Mouse (Mus musculus): ENCODE data around the gene Capza2.

Gene Capza2

DNA sequence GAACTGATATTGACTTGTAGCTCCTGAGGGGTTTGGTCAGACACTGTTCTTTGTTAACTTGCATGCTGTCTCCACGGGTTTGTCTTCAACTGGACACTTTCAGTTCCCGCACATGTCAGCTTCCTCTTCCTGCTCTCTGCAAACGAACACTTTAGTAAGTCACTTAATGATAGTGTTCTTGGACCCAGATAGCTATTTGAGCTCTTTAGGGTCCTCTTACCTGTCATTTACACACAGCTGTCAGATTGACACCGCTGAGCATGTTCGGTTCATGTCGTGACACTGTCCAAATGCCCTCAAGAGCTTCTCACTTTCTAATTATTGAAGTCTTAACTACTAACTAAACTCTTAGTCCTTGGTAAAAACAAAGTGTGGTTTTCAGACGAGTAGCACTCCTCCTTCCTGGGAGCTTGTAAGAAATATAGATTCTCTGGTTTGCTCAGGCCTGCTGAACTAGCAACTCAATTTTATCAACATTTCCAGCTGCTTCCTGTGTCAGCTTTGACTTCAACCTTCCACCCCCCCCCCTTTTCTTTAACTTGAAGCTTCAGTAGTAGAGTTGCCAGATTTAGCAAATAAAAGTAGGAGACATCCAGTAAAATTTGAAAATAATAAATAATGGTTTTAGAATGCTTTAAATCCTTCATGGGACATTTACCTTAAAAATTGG lies at the start of gene Capza2:
Gene Capza2 (plus strand): TSS at position 620 of the 670 bp plus-strand sequence.
- no peak for DNase-seq (ENCODE audit: low read depth, low spot score)

DNA sequence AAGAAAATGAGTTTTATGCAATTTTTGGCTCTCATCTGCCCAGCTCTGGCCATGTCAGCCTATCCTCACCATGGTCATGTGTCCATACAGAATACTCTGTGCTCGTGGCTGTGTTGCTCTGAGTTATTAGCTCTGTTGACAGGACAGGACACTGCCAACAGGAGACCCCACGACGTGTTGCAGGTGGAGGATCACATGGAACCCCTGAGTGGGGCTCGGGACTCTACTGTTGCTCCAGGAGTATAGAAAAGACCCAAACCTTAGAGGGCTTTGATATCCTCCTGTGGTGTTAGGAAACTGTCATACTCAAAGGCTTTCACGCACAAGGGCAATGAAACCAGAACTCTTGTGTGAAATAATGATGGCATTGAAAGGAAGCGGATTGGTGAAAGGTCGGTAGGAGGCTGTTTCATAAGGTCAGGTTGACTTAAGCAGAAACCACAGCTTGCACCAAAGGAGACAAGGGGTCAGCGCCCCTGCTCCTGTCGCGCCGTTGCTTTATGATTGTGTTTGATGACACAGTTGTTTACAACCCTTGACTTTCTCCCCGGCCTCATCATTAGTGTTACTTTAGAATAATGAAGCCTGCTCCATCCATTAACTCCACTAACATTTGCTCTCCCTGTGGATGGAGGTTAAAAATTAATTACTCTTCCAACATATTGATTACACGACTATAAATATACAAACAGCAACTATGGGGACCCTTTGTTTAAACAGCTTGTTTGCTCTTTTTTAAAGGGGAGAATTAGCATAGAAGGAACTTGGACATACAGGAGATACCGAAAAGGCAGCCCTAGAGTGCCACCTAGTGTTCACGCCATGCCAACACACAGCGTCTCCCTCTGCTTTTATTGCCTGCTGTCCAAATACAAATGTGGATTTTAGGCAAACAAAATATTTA lies 46.7 kb upstream of the Capza2 start:
- DNase-seq (ENCODE audit: low read depth, low spot score) = peak; percentile 94

GRCm38 (mm10) chr6:17589953-17590627 lies 45.9 kb upstream of the Capza2 start:
- no peak for DNase-seq (ENCODE audit: low read depth, low spot score)

DNA sequence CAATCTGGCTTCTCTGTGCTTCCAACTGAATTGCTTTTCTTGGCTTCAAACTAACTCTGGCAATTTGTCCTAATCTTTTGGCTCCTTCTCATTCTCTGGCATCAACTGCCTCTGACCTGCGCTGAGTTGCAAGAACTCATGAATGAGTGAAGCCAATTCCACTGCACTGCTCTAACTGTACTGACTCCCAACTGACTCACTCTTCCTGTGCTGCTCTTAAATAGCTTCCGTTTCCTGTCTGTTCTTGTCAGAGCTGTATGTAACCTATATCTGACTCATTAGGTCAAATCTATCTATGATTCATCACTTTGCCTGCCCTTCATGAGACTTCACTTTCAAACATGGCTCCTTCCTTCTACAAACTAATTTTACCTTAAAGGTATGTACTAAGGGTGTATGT lies 42.1 kb upstream of the Capza2 start:
- DNase-seq (ENCODE audit: low read depth, low spot score) = peak; percentile 88

DNA sequence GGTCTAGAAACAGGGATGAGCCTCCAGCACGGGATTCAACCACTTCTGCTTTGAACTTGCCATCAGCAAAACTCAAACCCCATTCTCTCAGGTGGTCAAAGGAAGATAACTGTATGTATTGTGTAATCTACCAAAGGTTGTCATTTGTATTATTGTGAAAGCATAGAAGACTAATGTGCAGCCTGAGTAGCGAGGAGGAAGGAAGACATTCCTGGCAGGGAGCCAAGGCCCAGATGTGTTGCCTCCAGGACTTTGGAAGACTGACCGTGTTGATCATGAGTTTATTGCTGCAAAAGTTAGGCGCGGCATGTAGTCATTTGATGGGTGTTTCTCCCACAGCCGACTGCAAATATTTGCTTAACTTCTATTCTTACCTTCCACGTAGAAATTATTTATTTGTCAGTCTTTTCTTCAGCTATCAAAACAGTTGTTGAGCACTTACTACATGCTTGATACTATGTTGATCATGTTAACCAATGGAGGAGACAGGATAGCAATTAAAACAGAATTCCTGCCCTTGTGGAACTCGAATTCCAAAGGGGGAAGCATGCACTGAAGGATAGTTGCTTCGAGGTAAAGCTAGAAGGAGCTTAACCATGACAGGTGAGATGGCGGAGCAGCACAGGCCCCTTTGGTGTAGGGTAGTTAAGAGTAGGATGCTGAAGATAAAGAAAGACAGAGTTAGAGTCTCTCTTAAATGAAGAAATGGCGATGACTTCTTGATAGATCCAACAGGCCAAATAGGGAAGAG lies 40.1 kb upstream of the Capza2 start:
- DNase-seq (ENCODE audit: low read depth, low spot score) = peak; percentile 34

GRCm38 (mm10) chr6:17599373-17599772 lies 36.7 kb upstream of the Capza2 start:
- no peak for DNase-seq (ENCODE audit: low read depth, low spot score)

GRCm38 (mm10) chr6:17601526-17601925 lies 34.5 kb upstream of the Capza2 start:
- peak; percentile 54 for DNase-seq (ENCODE audit: low read depth, low spot score)

DNA sequence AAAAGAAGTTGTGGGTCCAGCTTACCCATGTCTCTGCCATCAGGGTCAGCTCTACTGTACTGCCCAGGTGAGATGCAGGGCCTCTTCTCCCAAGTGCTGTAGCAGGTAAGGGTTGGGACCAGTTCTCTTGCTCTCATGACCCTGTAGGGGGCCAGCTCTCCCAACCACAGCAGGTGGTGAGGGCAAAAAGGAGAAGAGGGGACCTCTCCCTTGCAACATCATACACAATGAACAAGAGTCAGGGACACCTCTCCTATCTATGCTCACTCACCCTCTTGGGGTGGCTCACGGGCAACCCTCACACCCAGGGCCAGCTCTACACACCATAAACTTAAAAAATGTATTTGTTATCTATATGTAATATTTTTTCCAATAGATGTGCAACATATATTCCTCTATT lies 29.1 kb upstream of the Capza2 start:
- DNase-seq (ENCODE audit: low read depth, low spot score) = no peak

DNA sequence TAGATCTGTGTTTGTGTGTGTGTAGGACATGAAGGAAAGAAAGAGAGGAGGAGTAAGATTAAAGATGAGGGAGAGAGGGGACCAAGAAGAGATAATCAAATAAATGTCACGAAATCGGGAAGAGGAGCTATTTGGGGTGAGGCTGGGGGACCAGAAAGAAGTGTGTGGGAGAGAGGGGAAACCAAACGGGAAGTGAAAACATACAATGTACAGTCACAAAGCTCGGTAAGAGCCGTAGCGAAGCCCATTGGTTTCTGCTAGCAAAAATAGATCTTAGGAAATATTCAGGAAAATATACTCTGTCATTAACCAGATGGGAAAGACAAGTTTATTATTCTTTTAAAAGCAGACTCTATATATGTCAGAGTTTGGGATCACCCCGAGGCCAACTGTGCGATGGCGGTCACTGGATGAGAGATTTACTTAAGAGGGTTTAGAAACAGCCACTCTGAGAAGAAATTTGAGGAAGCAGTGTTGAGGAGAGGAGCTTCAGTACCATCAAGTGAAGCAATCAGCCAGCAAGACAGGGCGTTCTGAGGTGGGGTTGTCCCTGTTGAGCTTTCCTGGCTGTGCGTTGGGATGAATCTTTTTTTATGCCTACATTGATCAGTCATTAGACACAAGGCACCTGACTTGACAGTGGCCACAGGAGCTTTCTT lies 24.6 kb upstream of the Capza2 start:
- DNase-seq (ENCODE audit: low read depth, low spot score) = no peak

- DNase-seq (ENCODE audit: low read depth, low spot score) = peak; percentile 68
Measured at GRCm38 (mm10) chr6:17612652-17613051, 23.4 kb upstream of the Capza2 start.

- no peak for DNase-seq (ENCODE audit: low read depth, low spot score)
Measured at GRCm38 (mm10) chr6:17620823-17621222, 15.2 kb upstream of the Capza2 start.

DNA sequence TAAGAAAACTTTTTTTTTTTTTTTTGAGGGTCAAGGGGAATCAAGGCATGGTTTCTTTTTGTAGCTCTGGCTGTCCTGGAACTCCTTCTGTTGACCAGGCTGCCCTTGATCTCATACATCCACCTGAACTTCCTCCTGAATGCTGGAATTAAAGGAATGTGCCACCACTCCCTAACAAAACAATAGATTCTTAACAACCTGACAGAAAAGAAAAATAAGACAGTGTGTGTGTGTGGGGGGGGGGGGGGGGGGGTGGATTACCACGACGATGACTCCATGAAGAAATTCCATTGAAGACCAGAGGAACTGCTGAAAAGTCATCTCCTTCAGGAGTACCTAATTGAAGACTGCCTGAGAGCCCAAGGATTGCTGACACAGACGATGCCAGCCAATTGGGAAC lies 14.6 kb upstream of the Capza2 start:
- DNase-seq (ENCODE audit: low read depth, low spot score) = no peak

DNA sequence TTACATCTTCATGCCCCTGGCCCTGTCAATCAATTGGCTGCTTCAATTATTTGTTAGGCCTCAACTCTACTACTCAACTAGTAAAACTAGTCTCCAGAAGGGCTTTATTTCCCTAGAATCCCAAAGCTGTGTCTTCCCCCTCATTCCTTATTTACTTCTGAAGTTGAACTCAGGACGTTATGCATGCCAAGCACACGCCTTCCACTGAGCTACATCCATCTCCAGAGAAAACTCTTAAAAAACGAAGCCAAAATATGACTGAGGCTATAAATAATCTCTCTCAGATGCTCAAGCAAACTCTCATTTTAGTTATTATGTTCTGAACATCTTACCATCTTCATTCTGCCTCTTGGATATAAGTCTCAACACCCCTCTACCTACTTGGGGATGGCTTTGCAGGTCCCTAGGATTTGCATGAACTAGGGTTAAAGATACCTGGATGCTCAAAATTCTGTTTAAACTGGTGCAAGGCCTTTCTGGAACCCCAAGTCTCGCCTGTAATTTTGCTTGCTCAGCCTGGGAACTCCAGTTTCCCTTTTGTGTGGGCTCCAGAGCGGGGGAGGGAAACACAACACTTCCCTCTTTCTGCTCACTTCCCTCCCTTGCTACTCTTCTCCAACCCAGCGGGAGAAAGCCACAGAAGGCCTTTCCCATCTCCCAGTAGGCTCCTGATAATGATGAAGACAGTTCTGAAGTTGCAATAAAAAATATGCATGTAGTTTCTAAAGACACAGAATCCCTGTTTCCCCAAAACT lies 7.2 kb upstream of the Capza2 start:
- no peak for DNase-seq (ENCODE audit: low read depth, low spot score)

- DNase-seq (ENCODE audit: low read depth, low spot score) = peak; percentile 29
Measured at GRCm38 (mm10) chr6:17629756-17630155, 6.3 kb upstream of the Capza2 start.

- DNase-seq (ENCODE audit: low read depth, low spot score) = peak; percentile 79
Measured at GRCm38 (mm10) chr6:17631611-17632010, 4.4 kb upstream of the Capza2 start.

- DNase-seq (ENCODE audit: low read depth, low spot score) = peak; percentile 52
Measured at GRCm38 (mm10) chr6:17633819-17634218, 2.2 kb upstream of the Capza2 start.

DNA sequence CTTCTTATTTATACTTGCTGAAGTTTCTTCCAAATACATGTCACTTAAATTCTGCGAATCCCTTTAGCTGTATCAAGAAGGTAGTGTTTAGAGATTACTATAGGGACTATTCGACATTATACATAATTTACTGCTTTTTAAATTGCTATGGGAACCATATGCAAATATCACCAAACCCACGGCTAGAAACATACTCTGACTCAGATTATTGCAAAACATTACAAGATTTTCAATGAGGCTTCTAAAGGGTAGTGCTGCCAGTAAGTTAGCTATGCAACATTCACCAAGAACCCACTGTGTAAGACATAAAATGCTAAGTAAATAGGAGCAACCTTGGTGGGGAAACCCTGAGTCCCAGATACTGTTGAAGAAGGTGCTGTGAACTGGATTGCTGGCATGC lies 1.0 kb upstream of the Capza2 start:
- DNase-seq (ENCODE audit: low read depth, low spot score) = peak; percentile 44

GRCm38 (mm10) chr6:17636764-17637170 lies 733 bp downstream of the Capza2 start:
- DNase-seq (ENCODE audit: low read depth, low spot score) = peak; percentile 93

DNA sequence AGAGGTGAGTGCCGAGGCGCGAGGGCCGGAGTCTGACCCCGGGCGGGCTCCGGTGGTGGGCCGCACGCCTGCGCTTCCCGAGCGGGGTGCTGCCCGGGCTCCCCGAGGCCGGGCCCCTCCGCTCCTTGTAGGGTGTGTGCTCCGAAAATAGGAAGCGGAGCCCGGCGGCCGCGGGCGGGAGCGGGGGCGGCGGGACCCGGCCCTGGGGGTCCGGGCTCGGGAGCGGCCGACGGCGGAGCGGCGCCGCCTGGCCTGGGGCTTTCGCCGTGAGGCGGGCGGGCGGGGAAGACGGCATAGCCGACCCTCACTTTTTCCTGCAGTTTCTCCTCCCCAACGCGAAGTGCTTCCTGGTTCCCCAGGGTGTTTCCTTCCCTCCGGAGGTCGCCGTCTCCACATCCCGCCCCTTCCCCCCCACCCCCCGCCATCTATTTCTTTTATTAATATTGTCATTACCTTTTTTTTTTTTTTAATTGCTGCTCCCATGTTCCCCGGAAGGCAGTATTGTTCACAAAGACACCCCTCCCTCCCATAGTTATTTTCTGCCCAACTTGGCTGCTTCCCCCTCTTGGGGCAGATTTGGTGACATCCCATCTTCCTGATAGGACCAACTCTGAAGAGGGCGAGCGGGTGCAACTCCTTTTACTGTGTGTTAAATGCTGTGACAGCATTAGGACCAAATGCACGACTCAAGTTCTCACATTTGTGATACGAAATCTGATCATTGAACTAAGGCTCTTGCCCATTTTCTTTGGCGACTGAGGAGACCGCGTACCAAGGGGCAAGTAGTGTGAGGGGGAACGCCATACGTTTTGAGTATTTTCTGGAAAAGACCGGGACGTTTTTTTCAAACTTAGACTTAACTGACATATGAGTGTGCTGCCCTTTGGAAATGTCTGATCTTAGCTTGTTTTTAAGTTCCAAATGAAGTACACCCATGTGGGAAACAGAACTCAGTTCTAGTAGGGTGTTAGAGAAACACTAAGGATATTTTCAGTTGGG lies 1.5 kb downstream of the Capza2 start:
- DNase-seq (ENCODE audit: low read depth, low spot score) = peak; percentile 63

All from 3T3-L1 (cell line).